Mouse (Mus musculus): ENCODE data around the gene Tmem119. TPM values are rescaled to one million over a fixed set of nuclear protein-coding genes. Genes with fewer than 3 reads are reported as not detected.
A peak's percentile ranks its signal among the peaks of the same experiment; 100 is the strongest.
"Not testable (repeated sequence)": the region's sequence is repeated elsewhere in the genome, so short reads cannot be mapped to it uniquely, and the experiment has no call there.

The Tmem119 gene
- polyA plus RNA-seq, 1 experiment from 2014 or later: 218 TPM

DNA sequence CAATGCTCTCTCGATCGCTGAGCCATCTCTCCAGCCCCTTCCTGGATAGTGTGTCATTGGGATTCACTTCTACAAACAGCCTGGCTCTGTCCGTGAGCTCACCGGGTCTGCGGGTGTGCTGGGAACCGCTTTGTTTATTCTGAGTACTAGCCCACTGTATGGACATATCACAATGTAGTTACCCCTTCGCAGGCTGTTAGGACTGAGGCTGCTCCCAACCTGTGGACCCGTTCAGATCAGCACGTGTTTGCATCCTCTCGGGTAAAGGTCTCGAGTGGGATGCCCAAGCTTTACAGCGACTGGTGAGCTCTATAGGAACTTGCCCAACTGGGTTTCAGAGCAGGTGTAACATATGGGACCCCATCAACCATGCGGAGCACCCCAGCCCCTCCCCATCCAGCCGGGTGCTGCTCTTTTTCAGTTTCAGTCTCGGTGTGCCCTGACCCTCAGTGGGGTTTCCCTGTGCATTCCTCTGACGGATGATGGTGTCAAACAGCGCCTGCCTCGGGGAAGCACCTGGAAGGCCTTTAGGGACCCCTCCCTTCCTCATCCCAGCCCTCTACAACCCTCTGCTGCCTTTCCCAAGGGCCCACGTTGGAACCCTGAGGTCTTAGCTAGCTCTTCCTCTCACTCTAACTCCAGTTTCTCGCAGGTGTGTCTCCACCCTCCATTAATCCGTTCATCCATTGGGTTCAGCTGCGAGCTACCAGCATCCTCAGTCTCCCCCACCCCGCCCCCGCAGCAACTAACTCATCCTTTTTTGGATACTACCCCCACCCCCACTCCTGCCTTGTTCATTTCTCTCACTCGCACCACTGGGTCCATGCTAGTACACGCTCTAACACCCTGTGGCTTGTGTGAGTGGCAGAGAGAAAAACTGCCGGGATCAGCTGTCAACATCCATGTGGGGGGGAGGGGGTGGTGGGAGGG, 14.1 kb upstream of the Tmem119 start:
- Histone ChIP-seq H3K27me3 (ENCODE audit: low read depth, poor library complexity, severe bottlenecking) (peaks cover 12% of the 10 kb centered on the region; the same call in 1 of the 2 replicates), H3K9me3 (replicated peaks) (no peaks in the 10 kb centered on the region), H3K27ac (0 out of 2 replicates have a peak overlapping the region, but pooled peaks have one; percentile 9), H3K36me3 (no peaks in the 10 kb centered on the region), H3K4me1 (peaks cover 23% of the 10 kb centered on the region), H3K4me3 (no peak overlapping the region)
- no peak for DNase-seq (ENCODE audit: low spot score)
- WGBS: 39% methylated on average over 27 of the region's 27 CpGs

DNA sequence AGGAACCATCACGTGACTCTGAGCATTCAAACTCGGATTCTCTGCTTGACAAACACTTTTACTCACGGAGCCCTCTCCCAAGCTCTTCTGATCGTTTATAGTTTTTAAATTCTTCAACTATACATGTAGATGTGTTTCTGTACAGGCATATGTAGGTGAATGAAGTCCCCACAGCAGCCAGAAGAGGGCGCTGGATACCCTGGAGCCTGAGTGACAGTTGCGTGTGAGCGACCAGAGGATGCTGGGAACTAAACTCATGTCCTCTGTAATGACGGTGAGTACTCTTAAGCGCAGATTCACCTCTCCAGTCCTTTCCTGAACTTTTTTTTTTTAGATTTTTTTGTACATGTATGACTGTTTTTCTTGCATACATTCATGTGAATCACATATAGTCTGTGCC, 13.3 kb upstream of the Tmem119 start:
- H3K4me3 ChIP-seq: no peak overlapping the region
- H3K36me3 ChIP-seq: no peaks in the 10 kb centered on the region
- H3K4me1 ChIP-seq: peaks cover 27% of the 10 kb centered on the region
- WGBS: 24% methylated on average over 9 of the region's 9 CpGs
- peaks cover 12% of the 10 kb centered on the region; the same call in 1 of the 2 replicates for H3K27me3 ChIP-seq (ENCODE audit: low read depth, poor library complexity, severe bottlenecking)
- H3K9me3 ChIP-seq (replicated peaks): no peaks in the 10 kb centered on the region
- H3K27ac ChIP-seq: no peak overlapping the region
- DNase-seq (ENCODE audit: low spot score): no peak

DNA sequence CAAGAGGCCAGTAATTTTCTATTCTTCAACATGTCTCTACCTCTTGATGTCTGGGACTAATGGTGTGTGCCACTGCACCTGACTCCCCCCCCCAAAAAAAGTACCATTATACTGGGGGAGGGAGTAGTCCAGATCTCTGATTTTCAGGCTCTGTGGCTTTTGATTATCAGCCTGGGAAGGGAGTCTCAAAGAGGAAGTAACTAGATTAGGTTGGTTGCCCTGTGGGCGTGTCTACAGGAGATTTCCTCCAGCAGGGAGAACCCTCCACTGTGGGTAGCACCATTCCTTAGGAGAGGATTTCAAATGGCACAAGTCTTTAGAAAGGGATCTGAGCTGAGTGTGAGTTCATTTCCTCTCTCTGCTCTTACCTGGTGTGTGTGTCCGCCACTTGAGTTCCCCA, 12.3 kb upstream of the Tmem119 start:
- no peaks in the 10 kb centered on the region for H3K9me3 ChIP-seq (replicated peaks)

DNA sequence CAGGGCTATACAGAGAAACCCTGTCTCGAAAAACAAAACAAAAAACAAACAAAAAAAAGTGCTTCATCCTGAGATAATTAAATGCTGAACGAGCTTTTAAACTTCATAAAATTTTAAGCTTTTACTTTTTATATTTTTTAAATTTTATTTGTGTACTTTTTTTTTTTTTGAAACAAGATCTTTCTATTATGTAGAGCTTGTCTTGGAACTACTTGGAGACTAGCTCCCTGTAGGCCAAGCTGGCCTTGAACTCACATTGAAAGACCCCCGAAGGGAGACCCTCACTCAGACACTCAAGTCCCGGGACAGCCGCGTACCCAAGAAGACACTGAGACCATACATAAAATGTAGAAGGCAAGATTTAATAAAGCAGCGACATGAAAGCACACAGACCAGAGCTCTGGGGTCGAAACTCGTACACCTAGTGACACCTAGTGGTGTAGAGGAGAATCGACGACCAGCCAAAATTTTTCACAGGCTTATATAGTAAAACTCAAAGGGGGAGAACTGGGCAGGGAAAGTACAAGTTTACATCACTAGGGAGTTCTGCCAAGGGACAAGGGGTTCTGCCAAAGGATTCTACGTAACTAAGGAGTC, 11.6 kb upstream of the Tmem119 start:
- WGBS: 23% methylated on average over 11 of the region's 12 CpGs
- Histone ChIP-seq H3K27me3 (ENCODE audit: low read depth, poor library complexity, severe bottlenecking) (peaks cover 12% of the 10 kb centered on the region; the same call in 1 of the 2 replicates), H3K4me1 (peaks cover 41% of the 10 kb centered on the region)
- H3K4me3 ChIP-seq; H3K9me3 ChIP-seq (replicated peaks); H3K36me3 ChIP-seq; DNase-seq (ENCODE audit: low spot score); H3K27ac ChIP-seq: not testable (repeated sequence)

More for the DNA sequence above, 12.3 kb upstream of the Tmem119 start:
- 89% methylated on average over 2 of the region's 2 CpGs for WGBS
- Histone ChIP-seq H3K4me1 (peaks cover 34% of the 10 kb centered on the region), H3K27me3 (ENCODE audit: low read depth, poor library complexity, severe bottlenecking) (peaks cover 12% of the 10 kb centered on the region; the same call in 1 of the 2 replicates), H3K36me3 (no peaks in the 10 kb centered on the region), H3K4me3 (no peak overlapping the region), H3K27ac (no peak overlapping the region)
- DNase-seq (ENCODE audit: low spot score): no peak

DNA sequence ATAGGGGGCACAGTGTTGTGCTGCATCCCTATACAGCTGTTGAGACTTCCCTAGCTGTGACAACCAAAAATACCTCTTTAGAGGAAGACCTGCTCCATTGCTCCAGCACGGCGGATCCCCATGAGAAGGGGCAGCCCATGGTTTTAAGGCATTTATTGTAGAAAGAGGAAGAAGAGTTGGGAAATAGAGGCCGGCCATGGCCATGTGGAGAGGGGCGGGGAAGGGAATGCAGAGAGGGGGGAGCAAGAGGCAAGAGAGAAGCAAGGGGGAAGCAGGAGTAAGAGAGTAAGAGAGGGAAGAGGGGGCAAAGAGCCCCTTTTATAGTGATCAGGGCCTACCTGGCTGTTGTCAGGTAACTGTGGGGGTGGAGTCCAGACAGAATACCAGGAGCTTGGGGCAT, 9.8 kb upstream of the Tmem119 start:
- H3K4me1 ChIP-seq: peaks cover 53% of the 10 kb centered on the region
- no peak for DNase-seq (ENCODE audit: low spot score)
- WGBS: 93% methylated on average over 4 of the region's 4 CpGs
- H3K27me3 ChIP-seq (ENCODE audit: low read depth, poor library complexity, severe bottlenecking): peaks cover 10% of the 10 kb centered on the region; the same call in 1 of the 2 replicates
- H3K9me3 ChIP-seq (replicated peaks): no peaks in the 10 kb centered on the region
- no peaks in the 10 kb centered on the region for H3K36me3 ChIP-seq
- no peak overlapping the region for H3K4me3 ChIP-seq
- H3K27ac ChIP-seq: 0 out of 2 replicates have a peak overlapping the region, but pooled peaks have one; percentile 7

DNA sequence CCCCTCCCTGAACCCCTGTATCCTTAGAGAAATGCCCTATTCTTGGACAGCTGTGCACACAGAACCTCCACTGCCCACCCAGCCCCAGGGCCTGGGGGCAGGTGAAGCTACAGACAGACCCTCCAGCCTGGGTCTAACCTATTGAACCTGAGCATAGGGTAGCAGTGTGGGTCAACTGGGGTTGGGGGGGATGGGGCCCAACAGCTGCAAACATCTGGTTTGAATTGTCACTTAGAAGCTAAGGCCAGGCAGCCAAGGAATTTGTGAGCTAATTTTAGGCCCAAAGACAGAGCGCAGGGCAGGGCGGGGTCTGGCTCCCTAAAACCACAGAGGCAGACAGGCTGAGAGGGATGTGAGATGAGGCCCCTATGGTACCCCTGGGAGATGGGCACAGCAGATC, 7.9 kb upstream of the Tmem119 start:
- H3K4me3 ChIP-seq: peak overlapping the region; percentile 30
- DNase-seq (ENCODE audit: low spot score): peak; percentile 81
- WGBS: 12% methylated on average over 2 of the region's 2 CpGs

DNA sequence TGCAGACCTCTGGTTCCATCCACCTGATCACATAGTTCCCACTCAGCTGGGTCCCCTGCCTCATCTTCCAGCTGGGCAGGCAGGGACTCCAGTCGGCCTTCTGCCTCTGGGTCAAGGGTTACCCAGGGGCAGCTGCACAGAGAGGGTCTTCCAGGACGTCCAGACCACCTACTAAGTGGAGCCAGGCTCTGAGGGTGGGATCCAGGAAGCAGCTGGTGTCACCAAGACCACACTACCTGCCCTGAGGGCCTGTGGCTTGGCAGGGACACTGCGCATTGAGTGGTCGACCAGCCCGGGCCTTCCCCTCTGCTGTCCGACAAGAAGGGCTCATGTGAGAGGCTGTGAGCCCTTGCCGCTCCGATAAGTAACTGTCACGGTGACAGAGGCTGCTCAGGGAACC, 7.4 kb upstream of the Tmem119 start:
- DNase-seq (ENCODE audit: low spot score): peak; percentile 62
- peaks cover 64% of the 10 kb centered on the region for H3K4me1 ChIP-seq
- H3K9me3 ChIP-seq (replicated peaks): no peaks in the 10 kb centered on the region
- peak overlapping the region; percentile 85 for H3K27ac ChIP-seq
- no peaks in the 10 kb centered on the region for H3K27me3 ChIP-seq (ENCODE audit: low read depth, poor library complexity, severe bottlenecking)
- 15% methylated on average over 9 of the region's 9 CpGs for WGBS
- no peaks in the 10 kb centered on the region for H3K36me3 ChIP-seq
- H3K4me3 ChIP-seq: peak overlapping the region; percentile 30

More for the DNA sequence above, 7.9 kb upstream of the Tmem119 start:
- Histone ChIP-seq H3K4me1 (peaks cover 60% of the 10 kb centered on the region), H3K36me3 (no peaks in the 10 kb centered on the region), H3K27ac (peak overlapping the region; percentile 85), H3K27me3 (ENCODE audit: low read depth, poor library complexity, severe bottlenecking) (no peaks in the 10 kb centered on the region), H3K9me3 (replicated peaks) (no peaks in the 10 kb centered on the region)

DNA sequence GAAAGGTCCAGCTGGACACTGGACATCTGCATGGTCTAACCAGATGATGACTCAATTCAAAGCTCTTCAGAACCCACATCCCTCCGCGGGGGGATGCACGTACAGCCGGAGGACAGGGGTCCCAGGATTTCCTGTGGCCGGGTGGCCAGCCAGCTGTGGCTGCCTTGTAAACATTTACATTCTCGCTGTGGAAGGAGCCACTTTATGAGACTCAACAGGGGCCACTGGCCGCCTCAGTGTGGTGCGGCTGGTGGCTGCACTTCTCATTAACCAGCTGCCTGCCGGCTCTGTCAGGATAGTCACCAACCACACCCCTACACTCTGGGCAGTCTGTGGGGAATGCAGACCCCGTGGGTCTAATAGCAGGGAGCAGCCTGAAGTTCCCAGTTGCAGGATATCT, 6.1 kb upstream of the Tmem119 start:
- no peaks in the 10 kb centered on the region for H3K36me3 ChIP-seq
- no peaks in the 10 kb centered on the region for H3K27me3 ChIP-seq (ENCODE audit: low read depth, poor library complexity, severe bottlenecking)
- no peaks in the 10 kb centered on the region for H3K9me3 ChIP-seq (replicated peaks)
- peak overlapping the region; percentile 21; the same call in 1 of the 2 replicates for H3K4me3 ChIP-seq
- peak overlapping the region; percentile 85 for H3K27ac ChIP-seq
- WGBS: 14% methylated on average over 10 of the region's 10 CpGs
- DNase-seq (ENCODE audit: low spot score): peak; percentile 57
- H3K4me1 ChIP-seq: peaks cover 71% of the 10 kb centered on the region

DNA sequence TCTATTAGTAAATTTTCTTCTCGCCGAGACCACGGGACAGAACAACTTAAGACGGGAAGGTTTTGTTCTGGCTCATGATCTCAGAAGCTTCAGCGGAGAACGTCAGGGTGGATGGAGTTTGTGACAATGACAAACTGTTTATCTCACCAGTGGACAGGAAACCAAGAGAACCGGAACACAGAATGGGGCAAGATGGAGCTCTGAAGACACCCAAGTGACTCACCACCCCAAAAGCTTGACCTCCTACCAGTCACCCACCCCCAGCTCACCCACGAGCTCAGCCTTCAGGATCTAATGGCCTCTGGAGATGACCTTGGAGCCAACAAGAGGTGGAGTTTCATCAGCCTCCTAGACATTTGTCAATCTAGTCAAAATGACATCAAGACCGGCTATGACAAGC, 5.0 kb upstream of the Tmem119 start:
- DNase-seq (ENCODE audit: low spot score): no peak
- 90% methylated on average over 9 of the region's 9 CpGs for WGBS
- no peaks in the 10 kb centered on the region for H3K36me3 ChIP-seq
- peaks cover 78% of the 10 kb centered on the region for H3K4me1 ChIP-seq
- H3K27ac ChIP-seq: peak overlapping the region; percentile 85
- H3K9me3 ChIP-seq (replicated peaks): no peaks in the 10 kb centered on the region
- no peaks in the 10 kb centered on the region for H3K27me3 ChIP-seq (ENCODE audit: low read depth, poor library complexity, severe bottlenecking)
- H3K4me3 ChIP-seq: no peak overlapping the region

DNA sequence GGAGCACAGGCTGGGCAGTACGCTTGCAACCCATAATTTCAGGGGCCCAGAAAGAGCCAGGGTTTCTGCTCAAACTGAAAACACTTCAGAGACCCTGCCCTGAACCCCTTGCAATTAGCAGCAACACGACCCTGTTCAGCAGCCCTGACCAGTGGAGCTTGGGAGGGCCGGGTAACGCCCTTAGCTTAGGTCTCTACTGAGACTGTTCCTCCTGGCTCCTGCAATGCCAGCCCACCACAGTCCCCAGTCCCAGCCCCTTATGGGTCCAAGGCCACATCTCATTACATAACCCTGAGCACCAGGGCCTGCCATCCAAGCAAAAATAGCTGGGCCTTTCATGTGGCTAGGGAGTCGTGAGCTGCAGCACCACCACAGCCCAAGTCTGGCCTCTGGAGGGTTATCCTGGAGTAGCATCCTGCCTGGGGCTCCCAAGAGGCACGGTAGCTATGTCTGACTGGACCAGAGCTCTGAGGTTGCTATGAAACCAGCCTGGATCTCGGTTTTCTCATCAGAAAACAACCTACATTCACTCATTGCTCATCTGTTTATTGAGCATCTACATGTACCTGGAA, 4.2 kb upstream of the Tmem119 start:
- H3K27ac ChIP-seq: peak overlapping the region; percentile 76
- H3K36me3 ChIP-seq: no peaks in the 10 kb centered on the region
- no peak overlapping the region for H3K4me3 ChIP-seq
- WGBS: 51% methylated on average over 7 of the region's 7 CpGs
- H3K27me3 ChIP-seq (ENCODE audit: low read depth, poor library complexity, severe bottlenecking): no peaks in the 10 kb centered on the region
- H3K9me3 ChIP-seq (replicated peaks): no peaks in the 10 kb centered on the region
- no peak for DNase-seq (ENCODE audit: low spot score)
- H3K4me1 ChIP-seq: peaks cover 82% of the 10 kb centered on the region

DNA sequence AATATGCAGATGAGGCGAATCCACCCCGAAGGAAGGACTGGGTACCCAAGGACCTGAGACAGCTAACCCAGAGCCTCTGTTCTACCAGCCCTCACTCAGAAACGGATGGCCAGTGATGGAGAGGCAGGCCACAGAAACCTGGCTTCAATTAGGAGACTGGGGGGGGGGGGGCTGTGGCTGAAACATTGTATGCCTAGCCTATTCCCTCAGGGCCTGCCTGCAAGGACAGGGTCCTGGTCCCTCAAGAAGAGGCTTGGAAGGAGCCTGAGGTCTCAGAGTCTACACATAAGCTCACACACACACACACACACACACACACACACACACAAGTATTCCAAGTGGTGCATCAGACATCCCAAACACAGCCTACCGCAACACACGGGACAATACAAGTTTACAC, 625 bp downstream of the Tmem119 start:
- Histone ChIP-seq H3K4me3 (peak overlapping the region; percentile 73), H3K4me1 (peaks cover 85% of the 10 kb centered on the region), H3K27ac (peak overlapping the region; percentile 94), H3K27me3 (ENCODE audit: low read depth, poor library complexity, severe bottlenecking) (no peaks in the 10 kb centered on the region), H3K36me3 (peaks cover 15% of the 10 kb centered on the region), H3K9me3 (replicated peaks) (no peaks in the 10 kb centered on the region)
- 23% methylated on average over 5 of the region's 5 CpGs for WGBS
- peak; percentile 79 for DNase-seq (ENCODE audit: low spot score)

DNA sequence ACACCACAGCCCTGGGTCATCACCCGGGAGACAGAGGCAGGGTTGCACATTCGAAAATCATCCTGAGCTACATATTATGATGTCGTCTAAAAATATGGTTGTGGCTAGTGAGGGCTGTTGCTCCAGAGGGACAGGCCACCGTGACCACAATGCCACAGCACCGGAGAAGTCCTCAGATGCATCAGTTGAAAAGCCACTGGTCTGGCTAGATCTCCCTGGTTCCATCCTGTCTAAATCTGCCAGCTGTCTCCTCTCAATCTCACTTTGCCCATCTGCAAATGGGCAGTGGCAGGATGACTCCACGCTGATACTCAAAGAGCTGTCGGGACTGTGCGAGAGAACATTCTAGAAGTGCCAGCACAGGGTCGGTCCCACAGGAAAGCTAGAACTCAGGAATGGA, 1.8 kb downstream of the Tmem119 start:
- peak overlapping the region; percentile 94 for H3K27ac ChIP-seq

More for the DNA sequence above, 1.8 kb downstream of the Tmem119 start:
- peaks cover 27% of the 10 kb centered on the region for H3K36me3 ChIP-seq
- H3K4me3 ChIP-seq: peak overlapping the region; percentile 73
- H3K27me3 ChIP-seq (ENCODE audit: low read depth, poor library complexity, severe bottlenecking): no peaks in the 10 kb centered on the region
- WGBS: 79% methylated on average over 9 of the region's 9 CpGs
- peaks cover 85% of the 10 kb centered on the region for H3K4me1 ChIP-seq
- no peaks in the 10 kb centered on the region for H3K9me3 ChIP-seq (replicated peaks)
- no peak for DNase-seq (ENCODE audit: low spot score)

Measured in limb, embryonic 10.5 days (tissue).